Mouse (Mus musculus) thymus, adult 2 months (tissue): ENCODE data around the gene Ank3. TPM values are rescaled to one million over a fixed set of nuclear protein-coding genes. Genes with fewer than 3 reads are reported as not detected.

Experiments
- DNase-seq: peaks from one replicate; pipeline ENCODE4 v3.0.0; 2021
- H3K27ac ChIP-seq: fragments of 200-500 bp; 2 replicates; pipeline ENCODE4 v1.5.1; 2012; ENCODE audit warnings: low read length, control low read depth; ENCODE audit not compliant: control insufficient read depth, insufficient read depth
- H3K27me3 ChIP-seq: fragments of 200-500 bp; 2 replicates; pipeline ENCODE4 v1.6.1; 2012; ENCODE audit warnings: mild to moderate bottlenecking, low read length, moderate library complexity, mixed read lengths; ENCODE audit not compliant: control insufficient read depth, insufficient read depth
- H3K36me3 ChIP-seq: fragments of 200-500 bp; 2 replicates; pipeline ENCODE4 v1.6.1; 2012; ENCODE audit warnings: mild to moderate bottlenecking, low read length, moderate library complexity; ENCODE audit not compliant: control insufficient read depth, insufficient read depth
- H3K4me1 ChIP-seq: fragments of 200-500 bp; replicated peaks from 2 replicates; pipeline ENCODE4 v1.6.1; 2012; ENCODE audit warnings: low read length; ENCODE audit not compliant: control insufficient read depth, insufficient read depth
- H3K4me3 ChIP-seq: fragments of 200-500 bp; 2 replicates; pipeline ENCODE4 v1.5.1; 2012; ENCODE audit warnings: mild to moderate bottlenecking, low read length, control low read depth, moderate library complexity; ENCODE audit not compliant: control insufficient read depth, insufficient read depth
- CTCF ChIP-seq: fragments of 200-500 bp; IDR thresholded peaks from 2 replicates; pipeline ENCODE4 v1.5.1; 2012; ENCODE audit warnings: mild to moderate bottlenecking, control low read depth, low read length, moderate library complexity, borderline replicate concordance; ENCODE audit not compliant: control insufficient read depth, poor library complexity, insufficient read depth; ENCODE audit errors: extremely low read depth
- POLR2A ChIP-seq: fragments of 200-500 bp; IDR thresholded peaks from 2 replicates; pipeline ENCODE4 v1.6.1; 2012; ENCODE audit warnings: mild to moderate bottlenecking, low read length, control low read depth, moderate library complexity; ENCODE audit not compliant: control insufficient read depth, poor library complexity, insufficient read depth; ENCODE audit errors: extremely low read depth
- WGBS: fragments of 180-500 bp; shearing (Covaris S2); methylation state at CpG from one replicate; pipeline ENCODE4 v1.1.7; 2018; 5-methylcytosine and 5-hydroxymethylcytosine counted together
- polyA plus RNA-seq: library from polyadenylated mRNA; depleted of rRNA; stranded (reverse); fragments of >200 nt; gene quantifications from 2 replicates; pipeline ENCODE4 v1.2.3, GENCODE M21; 2012

Ank3 gene
- polyA plus RNA-seq, 1 experiment = 4.2 TPM

DNA sequence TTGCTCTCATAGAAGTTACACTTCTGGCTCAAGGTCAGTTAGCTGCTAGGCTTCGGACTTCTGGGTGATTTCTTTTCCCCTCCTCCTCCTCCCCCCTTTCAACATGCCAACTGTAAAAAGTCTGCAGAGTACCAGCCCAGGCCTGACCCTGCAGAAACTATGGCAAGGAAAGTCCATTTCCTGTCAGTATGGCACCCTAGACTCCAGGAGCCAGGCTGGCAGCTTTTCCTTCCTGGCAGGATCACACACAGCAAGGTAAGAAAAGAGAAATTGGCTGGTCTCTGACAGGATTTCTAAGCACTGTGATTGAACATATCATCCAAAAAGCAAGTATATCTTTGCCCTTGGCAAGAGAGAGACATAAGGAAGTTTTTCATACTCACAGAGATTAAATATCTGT, 333.3 kb downstream of the Ank3 start:
- no peak for DNase-seq
- Histone ChIP-seq H3K36me3 (no peaks in the 10 kb centered on the region), H3K4me1 (no peaks in the 10 kb centered on the region), H3K27ac (no peak overlapping the region), H3K4me3 (no peak overlapping the region), H3K27me3 (no peaks in the 10 kb centered on the region)
- WGBS = 81% methylated on average over 1 of the region's 1 CpGs
- TF ChIP-seq CTCF = no peak
- TF ChIP-seq POLR2A = no peak

DNA sequence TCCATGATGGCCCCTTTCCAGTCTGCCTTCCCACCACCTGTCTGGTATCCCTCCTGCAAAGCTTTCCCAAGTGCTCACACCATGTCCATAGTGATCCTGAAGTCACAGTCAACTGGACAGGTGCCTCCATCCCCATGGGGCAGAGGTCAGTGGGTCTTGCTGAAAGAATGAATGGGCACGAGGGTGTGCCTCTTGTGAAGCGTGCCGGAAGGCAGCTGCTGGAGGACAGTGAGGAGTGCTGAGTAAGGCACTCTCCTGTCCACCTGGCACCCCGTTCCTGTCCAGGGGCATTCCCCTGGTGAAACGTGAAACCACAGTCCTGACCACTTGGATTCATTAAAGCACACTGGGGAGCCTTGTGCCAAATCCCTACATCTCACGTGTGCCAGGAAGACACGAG, 337.7 kb downstream of the Ank3 start:
- no peaks in the 10 kb centered on the region for H3K27me3 ChIP-seq
- 76% methylated on average over 7 of the region's 7 CpGs for WGBS
- no peaks in the 10 kb centered on the region for H3K4me1 ChIP-seq
- no peak overlapping the region for H3K4me3 ChIP-seq
- no peak overlapping the region for H3K27ac ChIP-seq
- no peaks in the 10 kb centered on the region for H3K36me3 ChIP-seq
- TF ChIP-seq POLR2A = no peak
- no peak for TF ChIP-seq CTCF
- no peak for DNase-seq

DNA sequence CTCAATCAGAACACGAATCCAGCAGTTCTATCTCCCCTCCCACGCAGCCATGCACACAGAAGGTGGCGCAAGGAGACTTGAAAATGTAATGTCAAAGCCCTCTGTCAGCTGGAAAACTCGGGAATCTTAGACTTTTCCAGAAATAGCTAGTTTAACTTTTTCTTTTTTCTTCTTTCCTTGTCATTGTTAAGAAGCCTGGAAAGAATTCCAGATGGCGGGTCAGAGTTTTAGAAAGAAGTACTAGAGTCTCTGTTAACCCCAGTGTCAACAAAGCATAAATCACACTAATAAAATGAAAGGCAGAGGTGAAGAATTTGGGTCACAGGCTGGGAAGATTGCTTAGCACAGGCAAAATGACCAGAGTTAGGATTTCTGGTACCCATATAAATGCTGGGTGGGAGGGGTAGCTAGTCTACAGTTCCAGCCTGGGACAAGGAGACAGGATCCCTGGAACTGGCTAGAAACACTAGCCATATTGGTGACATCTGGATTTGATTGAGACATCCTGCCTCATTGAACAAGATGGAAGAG, 340.2 kb downstream of the Ank3 start:
- H3K27me3 ChIP-seq = no peaks in the 10 kb centered on the region
- no peak for TF ChIP-seq POLR2A
- no peak for TF ChIP-seq CTCF
- no peaks in the 10 kb centered on the region for H3K4me1 ChIP-seq
- DNase-seq = no peak
- no peak overlapping the region for H3K4me3 ChIP-seq
- H3K36me3 ChIP-seq = no peaks in the 10 kb centered on the region
- 72% methylated on average over 5 of the region's 5 CpGs for WGBS
- no peak overlapping the region for H3K27ac ChIP-seq

DNA sequence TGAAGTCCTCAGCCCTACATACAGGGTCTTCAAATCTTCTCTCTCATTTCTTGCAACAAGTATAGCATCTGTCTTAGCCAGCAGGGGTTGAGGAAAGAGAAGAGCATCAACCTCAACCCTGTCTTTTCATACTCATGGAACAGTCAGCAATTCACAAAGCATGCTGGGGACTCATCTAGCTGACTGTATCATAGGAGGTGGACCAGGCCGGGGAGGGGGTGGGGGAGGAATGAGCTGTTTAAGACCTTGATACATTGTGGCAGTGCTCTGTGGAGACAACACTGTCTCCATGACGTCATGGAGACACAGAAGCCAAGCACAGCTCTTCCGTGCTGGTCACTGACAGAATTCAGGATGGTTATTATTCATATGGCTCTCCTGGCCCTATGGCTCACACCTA, 344.0 kb downstream of the Ank3 start:
- Histone ChIP-seq H3K27ac (no peak overlapping the region), H3K36me3 (no peaks in the 10 kb centered on the region), H3K4me3 (no peak overlapping the region), H3K27me3 (no peaks in the 10 kb centered on the region), H3K4me1 (no peaks in the 10 kb centered on the region)
- 89% methylated on average over 3 of the region's 3 CpGs for WGBS
- DNase-seq = no peak
- TF ChIP-seq CTCF (no peak), POLR2A (no peak)

DNA sequence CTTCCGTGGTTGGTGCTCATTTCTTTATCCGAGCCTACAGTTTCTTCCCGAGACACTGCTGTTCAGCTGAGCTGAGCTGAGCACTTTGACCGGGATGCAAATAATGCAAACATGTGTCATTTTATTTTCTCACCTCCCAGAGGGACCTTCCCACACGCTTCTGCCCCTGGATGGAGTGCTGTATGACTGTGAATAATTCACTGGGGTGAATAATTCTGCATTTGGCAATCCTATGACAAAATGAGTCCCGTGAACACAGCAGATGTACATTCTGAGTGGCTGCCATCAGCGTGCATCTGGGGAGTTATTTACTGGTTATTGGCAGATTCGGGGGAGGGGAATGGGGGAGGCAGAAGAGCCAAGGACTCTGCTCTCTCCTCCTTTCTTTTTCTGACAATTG, 345.6 kb downstream of the Ank3 start:
- Histone ChIP-seq H3K4me3 (no peak overlapping the region), H3K36me3 (no peaks in the 10 kb centered on the region), H3K27ac (no peak overlapping the region), H3K4me1 (no peaks in the 10 kb centered on the region), H3K27me3 (no peaks in the 10 kb centered on the region)
- TF ChIP-seq CTCF = no peak
- TF ChIP-seq POLR2A = no peak
- 76% methylated on average over 8 of the region's 8 CpGs for WGBS
- no peak for DNase-seq

DNA sequence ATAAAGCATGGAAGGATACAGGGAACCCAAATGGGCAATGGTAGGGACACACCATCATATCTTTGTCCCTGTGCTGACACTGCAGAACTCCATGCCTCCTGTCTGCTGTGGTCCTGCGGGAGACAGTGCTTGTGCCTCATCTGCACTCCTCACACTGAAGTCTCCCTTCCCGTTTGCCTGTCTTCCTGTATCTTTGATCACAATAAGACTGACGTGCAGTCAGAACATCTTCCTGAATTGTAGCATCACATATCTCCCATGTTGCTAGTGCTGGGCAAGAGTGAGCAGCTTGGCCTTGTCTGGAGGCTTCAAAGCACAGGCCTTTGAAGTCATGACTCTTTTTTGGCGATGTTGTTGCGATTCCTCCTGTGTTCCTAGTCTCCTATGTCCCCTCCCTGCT, 346.3 kb downstream of the Ank3 start:
- no peaks in the 10 kb centered on the region for H3K36me3 ChIP-seq
- DNase-seq = no peak
- WGBS = 84% methylated on average over 5 of the region's 5 CpGs

DNA sequence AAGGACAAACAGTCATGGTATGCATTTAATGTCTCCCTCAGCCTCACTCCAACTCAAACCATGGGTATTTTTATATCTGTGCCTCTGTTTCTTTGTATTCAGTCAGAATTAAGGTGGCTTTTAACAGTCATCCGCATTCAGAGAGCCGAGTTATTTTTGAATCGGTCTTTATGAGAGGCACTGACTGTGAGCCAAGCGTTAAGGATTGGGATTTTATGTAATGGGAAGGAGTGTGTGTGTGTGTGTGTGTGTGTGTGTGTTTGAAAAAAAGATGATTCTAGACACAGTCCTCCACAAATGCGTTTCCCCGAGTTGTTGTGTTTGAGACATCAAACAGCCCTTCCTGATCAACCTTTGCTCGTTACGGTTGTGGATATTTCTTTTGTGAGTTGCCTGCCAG, 347.7 kb downstream of the Ank3 start:
- H3K36me3 ChIP-seq = no peaks in the 10 kb centered on the region
- TF ChIP-seq CTCF = no peak
- no peak for TF ChIP-seq POLR2A
- no peak overlapping the region for H3K4me3 ChIP-seq
- no peaks in the 10 kb centered on the region for H3K4me1 ChIP-seq
- 92% methylated on average over 8 of the region's 8 CpGs for WGBS
- DNase-seq = no peak
- no peak overlapping the region for H3K27ac ChIP-seq
- H3K27me3 ChIP-seq = no peaks in the 10 kb centered on the region

More for the DNA sequence above, 346.3 kb downstream of the Ank3 start:
- TF ChIP-seq POLR2A (no peak), CTCF (no peak)
- H3K27ac ChIP-seq = no peak overlapping the region
- H3K4me1 ChIP-seq = no peaks in the 10 kb centered on the region
- no peak overlapping the region for H3K4me3 ChIP-seq
- no peaks in the 10 kb centered on the region for H3K27me3 ChIP-seq
